In genomic region chr2:70337208-70337611, GRCm38 (mm10) we compare ENCODE assay signal across 8 mouse cellular contexts.
A peak's percentile ranks its signal among the peaks of the same experiment; 100 is the strongest.
DNase-seq lines count a peak whose midpoint lies in the region; ATAC-seq lines count a peak whose summit lies in the region.

No protein-coding gene starts in this region.

- peak; percentile 49 for DNase-seq in NIH3T3 (ENCODE audit: low read depth)
- DNase-seq in adrenal gland, postnatal 25 days: peak; percentile 24
- peak; percentile 84 for DNase-seq in lung, postnatal 36 days
- DNase-seq in thymus, postnatal 25 days: no peak
- DNase-seq in natural killer cell, adult 2 months (ENCODE audit: low spot score in 2 of 2): no peak
- DNase-seq in B cell, adult 2 months: no peak

- H3K9ac ChIP-seq in heart, embryonic 12.5 days: no peak overlapping the region
- no peak overlapping the region for H3K9ac ChIP-seq in kidney, embryonic 16.5 days (replicated peaks; ENCODE audit: low read length)

- no peaks in the 10 kb centered on the region for H3K27me3 ChIP-seq in heart, embryonic 12.5 days (replicated peaks)
- no peaks in the 10 kb centered on the region for H3K27me3 ChIP-seq in kidney, embryonic 16.5 days (ENCODE audit: insufficient read depth, low read length)

- no peaks in the 10 kb centered on the region for H3K9me3 ChIP-seq in heart, embryonic 12.5 days (replicated peaks)
- no peaks in the 10 kb centered on the region for H3K9me3 ChIP-seq in kidney, embryonic 16.5 days (ENCODE audit: low read length)

- H3K4me3 ChIP-seq in heart, embryonic 12.5 days: no peak overlapping the region
- no peak overlapping the region for H3K4me3 ChIP-seq in kidney, embryonic 16.5 days (ENCODE audit: low read length)

- WGBS in heart, embryonic 12.5 days: 8% methylated on average over 7 of the region's 7 CpGs
- 9% methylated on average over 7 of the region's 7 CpGs for WGBS in kidney, embryonic 16.5 days

- ATAC-seq in heart, embryonic 12.5 days (ENCODE audit: insufficient number of reproducible peaks, low FRiP score): peak; percentile 75
- peak; percentile 79; the same call in 1 of the 2 replicates for ATAC-seq in kidney, embryonic 16.5 days (ENCODE audit: low FRiP score, low TSS enrichment)

- peak overlapping the region; percentile 60 for H3K4me2 ChIP-seq in heart, embryonic 12.5 days
- peak overlapping the region; percentile 19; the same call in 1 of the 2 replicates for H3K4me2 ChIP-seq in kidney, embryonic 16.5 days (replicated peaks; ENCODE audit: low read depth, low read length)

- H3K36me3 ChIP-seq in heart, embryonic 12.5 days: no peaks in the 10 kb centered on the region
- H3K36me3 ChIP-seq in kidney, embryonic 16.5 days (ENCODE audit: insufficient read depth, low read length): no peaks in the 10 kb centered on the region

- H3K4me1 ChIP-seq in heart, embryonic 12.5 days (replicated peaks): peaks cover 34% of the 10 kb centered on the region
- H3K4me1 ChIP-seq in kidney, embryonic 16.5 days (ENCODE audit: insufficient read depth, low read length): peaks cover 27% of the 10 kb centered on the region

- peak overlapping the region; percentile 86 for H3K27ac ChIP-seq in heart, embryonic 12.5 days (ENCODE audit: poor library complexity, severe bottlenecking)
- peak overlapping the region; percentile 48 for H3K27ac ChIP-seq in kidney, embryonic 16.5 days (ENCODE audit: low read length)

Comparison
In these comparisons a context has a peak if more than half of its experiments do, and no peak if none do; other contexts are left out.
1. DNase-seq: peak in NIH3T3 (single experiment), adrenal gland, postnatal 25 days (single experiment) and lung, postnatal 36 days (single experiment); none in thymus, postnatal 25 days (single experiment), natural killer cell, adult 2 months (0 of 2) and B cell, adult 2 months (0 of 2).